Mouse (Mus musculus) neural tube, embryonic 12.5 days (tissue): ENCODE measurements around the gene Magee1. TPM values are rescaled to one million over a fixed set of nuclear protein-coding genes. Genes with fewer than 3 reads are reported as not detected.
A peak's percentile ranks its signal among the peaks of the same experiment; 100 is the strongest.
"Not testable (repeated sequence)": the region's sequence is repeated elsewhere in the genome, so short reads cannot be mapped to it uniquely, and the experiment has no call there.

Experiments
- ATAC-seq: fragments of 200-750 bp; cut with Nextera tagmentation; 2 replicates; pipeline ENCODE4 v1.8.0; 2017; ENCODE audit warnings: low read depth, mild to moderate bottlenecking, moderate TSS enrichment, moderate library complexity; ENCODE audit not compliant: low FRiP score
- H3K27ac ChIP-seq: fragments of 300-500 bp; sonication (generic); 2 replicates; pipeline ENCODE4 v1.5.1; 2016
- H3K27me3 ChIP-seq: fragments of 300-500 bp; sonication (generic); replicated peaks from 2 replicates; pipeline ENCODE4 v1.6.1; 2016; ENCODE audit warnings: mild to moderate bottlenecking
- H3K36me3 ChIP-seq: fragments of 300-500 bp; sonication (generic); 2 replicates; pipeline ENCODE4 v1.6.1; 2016; ENCODE audit warnings: mild to moderate bottlenecking
- H3K4me1 ChIP-seq: fragments of 300-500 bp; sonication (generic); 2 replicates; pipeline ENCODE4 v1.6.1; 2016
- H3K4me2 ChIP-seq: fragments of 300-500 bp; sonication (generic); replicated peaks from 2 replicates; pipeline ENCODE4 v1.6.1; 2016; ENCODE audit warnings: mild to moderate bottlenecking
- H3K4me3 ChIP-seq: fragments of 300-500 bp; sonication (generic); 2 replicates; pipeline ENCODE4 v1.5.1; 2016
- H3K9ac ChIP-seq: fragments of 300-500 bp; sonication (generic); 2 replicates; pipeline ENCODE4 v1.6.1; 2016; ENCODE audit warnings: mild to moderate bottlenecking
- H3K9me3 ChIP-seq: fragments of 300-500 bp; sonication (generic); 2 replicates; pipeline ENCODE4 v1.6.1; 2016; ENCODE audit warnings: mild to moderate bottlenecking
- WGBS: fragments of 180-500 bp; shearing (Covaris S2); methylation state at CpG from one replicate; pipeline ENCODE4 v1.1.7; 2016; 5-methylcytosine and 5-hydroxymethylcytosine counted together
- polyA plus RNA-seq: library from polyadenylated mRNA; unstranded; fragments of >200 nt; fragmentation: Nextera tagmentation; extraction: Ambion mirVana; gene quantifications from 2 replicates; pipeline ENCODE4 v1.2.1, GENCODE M21; 2016

Gene Magee1
- polyA plus RNA-seq = 96.8 and 103 TPM in 2 replicates

GRCm38 (mm10) chrX:105120275-105121226, at the start of gene Magee1:
Gene Magee1 (plus strand): TSS chrX:105120378.
- Histone ChIP-seq H3K4me2 (peak within 1 kb of the TSS; percentile 74), H3K27ac (no peak within 1 kb of the TSS), H3K9me3 (no peaks in the 10 kb centered on the region), H3K9ac (peak within 1 kb of the TSS; percentile 77), H3K36me3 (no peaks in the 10 kb centered on the region), H3K4me1 (no peaks in the 10 kb centered on the region), H3K4me3 (peak within 1 kb of the TSS; percentile 59), H3K27me3 (peaks cover 15% of the 10 kb centered on the region; the same call in 1 of the 2 replicates)
- ATAC-seq = peak; percentile 79
- WGBS = 9% methylated on average over 65 of the region's 65 CpGs

GRCm38 (mm10) chrX:105079151-105079550, 41.0 kb upstream of the Magee1 start:
- ATAC-seq = peak; percentile 51
- 0 out of 2 replicates have a peak overlapping the region, but pooled peaks have one; percentile 10 for H3K9ac ChIP-seq
- no peak overlapping the region for H3K27ac ChIP-seq
- H3K36me3 ChIP-seq = no peaks in the 10 kb centered on the region; the same call in 1 of the 2 replicates
- WGBS = 8% methylated on average over 12 of the region's 12 CpGs
- H3K9me3 ChIP-seq = no peaks in the 10 kb centered on the region
- peak overlapping the region; percentile 43 for H3K4me3 ChIP-seq
- no peaks in the 10 kb centered on the region for H3K27me3 ChIP-seq
- peak overlapping the region; percentile 63 for H3K4me2 ChIP-seq
- H3K4me1 ChIP-seq = peaks cover 3% of the 10 kb centered on the region; the same call in 1 of the 2 replicates

- H3K4me2 ChIP-seq = peak within 1 kb of the TSS; percentile 63
- peak within 1 kb of the TSS; percentile 43 for H3K4me3 ChIP-seq
- no peaks in the 10 kb centered on the region; the same call in 1 of the 2 replicates for H3K36me3 ChIP-seq
- no peaks in the 10 kb centered on the region for H3K27me3 ChIP-seq
- H3K9me3 ChIP-seq = no peaks in the 10 kb centered on the region
- H3K27ac ChIP-seq = no peak within 1 kb of the TSS
- peak; percentile 99 for ATAC-seq
- H3K4me1 ChIP-seq = peaks cover 3% of the 10 kb centered on the region; the same call in 1 of the 2 replicates
- H3K9ac ChIP-seq = peak within 1 kb of the TSS; percentile 38; the same call in 1 of the 2 replicates
- WGBS = 5% methylated on average over 35 of the region's 35 CpGs
These were observed 40.5 kb upstream of the Magee1 start, which contains the start of gene Pbdc1 for GRCm38 (mm10) chrX:105079615-105080092. Gene Pbdc1 (plus strand): TSS chrX:105079756.

GRCm38 (mm10) chrX:105080096-105080495, 40.1 kb upstream of the Magee1 start:
- Histone ChIP-seq H3K27ac (no peak overlapping the region), H3K9me3 (no peaks in the 10 kb centered on the region), H3K4me1 (peaks cover 3% of the 10 kb centered on the region; the same call in 1 of the 2 replicates), H3K9ac (peak overlapping the region; percentile 38; the same call in 1 of the 2 replicates), H3K27me3 (no peaks in the 10 kb centered on the region), H3K4me3 (peak overlapping the region; percentile 43), H3K4me2 (peak overlapping the region; percentile 63), H3K36me3 (no peaks in the 10 kb centered on the region; the same call in 1 of the 2 replicates)
- peak; percentile 7; the same call in 1 of the 2 replicates for ATAC-seq
- WGBS = 15% methylated on average over 8 of the region's 8 CpGs

- H3K4me2 ChIP-seq, H3K9ac ChIP-seq, H3K4me3 ChIP-seq, H3K4me1 ChIP-seq, H3K27ac ChIP-seq, ATAC-seq, H3K27me3 ChIP-seq, H3K36me3 ChIP-seq, H3K9me3 ChIP-seq: not testable (repeated sequence)
- WGBS = 88% methylated on average over 7 of the region's 7 CpGs
These were observed 37.2 kb upstream of the Magee1 start for GRCm38 (mm10) chrX:105083013-105083412.

GRCm38 (mm10) chrX:105104175-105104574, 16.0 kb upstream of the Magee1 start:
- 52% methylated on average over 5 of the region's 5 CpGs for WGBS
- Histone ChIP-seq H3K36me3 (no peaks in the 10 kb centered on the region), H3K4me2 (no peak overlapping the region), H3K27ac (no peak overlapping the region), H3K4me3 (no peak overlapping the region), H3K4me1 (no peaks in the 10 kb centered on the region), H3K9ac (no peak overlapping the region), H3K9me3 (no peaks in the 10 kb centered on the region), H3K27me3 (no peaks in the 10 kb centered on the region)
- no peak for ATAC-seq

- no peaks in the 10 kb centered on the region for H3K9me3 ChIP-seq
- no peak overlapping the region for H3K27ac ChIP-seq
- ATAC-seq = no peak
- no peaks in the 10 kb centered on the region for H3K4me1 ChIP-seq
- no peak overlapping the region for H3K4me3 ChIP-seq
- H3K9ac ChIP-seq = no peak overlapping the region
- WGBS = 88% methylated on average over 2 of the region's 2 CpGs
- H3K27me3 ChIP-seq = no peaks in the 10 kb centered on the region
- H3K36me3 ChIP-seq = no peaks in the 10 kb centered on the region
- no peak overlapping the region for H3K4me2 ChIP-seq
These were observed 5.2 kb upstream of the Magee1 start for GRCm38 (mm10) chrX:105114994-105115393.

- peak overlapping the region; percentile 59 for H3K4me3 ChIP-seq
- no peaks in the 10 kb centered on the region for H3K9me3 ChIP-seq
- peak; percentile 88 for ATAC-seq
- WGBS = 17% methylated on average over 38 of the region's 38 CpGs
- no peaks in the 10 kb centered on the region for H3K4me1 ChIP-seq
- peak overlapping the region; percentile 77 for H3K9ac ChIP-seq
- no peaks in the 10 kb centered on the region for H3K36me3 ChIP-seq
- peaks cover 15% of the 10 kb centered on the region; the same call in 1 of the 2 replicates for H3K27me3 ChIP-seq
- H3K27ac ChIP-seq = no peak overlapping the region
- H3K4me2 ChIP-seq = peak overlapping the region; percentile 74
These were observed 1.2 kb downstream of the Magee1 start for GRCm38 (mm10) chrX:105121227-105121865.

GRCm38 (mm10) chrX:105124903-105125302, 4.7 kb downstream of the Magee1 start:
- no peak overlapping the region for H3K4me3 ChIP-seq
- 35% methylated on average over 2 of the region's 3 CpGs for WGBS
- peaks cover 16% of the 10 kb centered on the region; the same call in 1 of the 2 replicates for H3K27me3 ChIP-seq
- H3K4me2 ChIP-seq = no peak overlapping the region
- no peaks in the 10 kb centered on the region for H3K9me3 ChIP-seq
- H3K36me3 ChIP-seq = no peaks in the 10 kb centered on the region
- no peaks in the 10 kb centered on the region for H3K4me1 ChIP-seq
- no peak overlapping the region for H3K9ac ChIP-seq
- ATAC-seq = no peak
- no peak overlapping the region for H3K27ac ChIP-seq

- peak; percentile 44; the same call in 1 of the 2 replicates for ATAC-seq
These were observed 31.8 kb downstream of the Magee1 start for GRCm38 (mm10) chrX:105151872-105152461.

GRCm38 (mm10) chrX:105165007-105165406, 44.8 kb downstream of the Magee1 start:
- not testable (repeated sequence) for H3K9ac ChIP-seq, H3K4me2 ChIP-seq, H3K27me3 ChIP-seq, ATAC-seq, H3K4me3 ChIP-seq, H3K4me1 ChIP-seq, H3K36me3 ChIP-seq, H3K27ac ChIP-seq, H3K9me3 ChIP-seq
- 81% methylated on average over 6 of the region's 6 CpGs for WGBS

More at GRCm38 (mm10) chrX:105151872-105152461, 31.8 kb downstream of the Magee1 start:
- Histone ChIP-seq H3K9me3 (no peaks in the 10 kb centered on the region), H3K4me2 (peak overlapping the region; percentile 16; the same call in 1 of the 2 replicates), H3K9ac (no peak overlapping the region), H3K4me3 (no peak overlapping the region), H3K4me1 (no peaks in the 10 kb centered on the region), H3K27ac (no peak overlapping the region), H3K27me3 (0 out of 2 replicates have a peak, but pooled peaks cover 2% of the 10 kb centered on the region), H3K36me3 (no peaks in the 10 kb centered on the region)
- 56% methylated on average over 19 of the region's 26 CpGs for WGBS
